Mouse (Mus musculus): ENCODE results near the gene Dpyd.

The Dpyd gene

GRCm38 (mm10) chr3:119095223-119095886 is 533.4 kb downstream of the Dpyd start:
- no peak for DNase-seq

- DNase-seq, result no peak
Measured at GRCm38 (mm10) chr3:119126003-119126402, 564.1 kb downstream of the Dpyd start.

DNA sequence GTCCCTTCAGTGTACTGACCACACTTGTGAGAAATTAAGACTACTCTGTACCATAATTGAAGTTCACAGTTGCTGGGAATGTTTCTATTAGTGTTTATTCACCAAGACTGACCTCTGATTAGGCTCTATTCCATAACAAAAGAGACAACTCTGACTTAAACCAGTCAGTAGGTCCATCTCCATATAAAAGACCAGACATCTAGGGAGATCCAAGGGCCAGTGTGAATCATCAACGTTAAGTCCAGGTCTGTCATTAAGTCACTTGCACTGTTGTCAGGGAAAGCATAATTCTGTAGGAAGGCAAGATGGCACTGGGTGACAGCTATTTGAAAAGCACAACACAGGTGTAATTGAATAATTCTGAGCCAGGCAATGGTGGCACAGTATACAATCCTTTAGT is 566.1 kb downstream of the Dpyd start:
- no peak for DNase-seq

DNA sequence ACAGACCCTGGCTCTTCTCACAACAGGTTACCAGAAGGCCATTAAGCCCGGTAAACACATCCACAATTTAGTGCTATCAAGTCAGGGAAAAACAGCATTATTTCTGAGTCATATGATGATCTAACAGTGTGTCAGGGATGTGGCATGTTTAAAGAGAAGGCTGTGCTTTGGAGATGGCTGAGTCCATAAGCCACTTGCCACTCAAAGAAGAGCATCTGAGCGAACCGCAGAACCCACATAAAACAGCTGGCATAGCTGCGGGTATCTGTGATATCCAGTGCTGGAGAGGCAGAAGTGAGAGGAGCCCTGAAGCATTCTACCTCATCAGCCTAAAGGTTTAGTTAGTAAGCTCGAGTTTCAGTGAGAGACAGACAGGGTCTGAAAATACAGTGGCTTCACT is 581.1 kb downstream of the Dpyd start:
- DNase-seq, result no peak

GRCm38 (mm10) chr3:119144788-119145187 is 582.9 kb downstream of the Dpyd start:
- no peak for DNase-seq

- no peak for DNase-seq
Measured at GRCm38 (mm10) chr3:119154604-119155444, 592.9 kb downstream of the Dpyd start.

- no peak for DNase-seq
Measured at GRCm38 (mm10) chr3:119158670-119159069, 596.7 kb downstream of the Dpyd start.

DNA sequence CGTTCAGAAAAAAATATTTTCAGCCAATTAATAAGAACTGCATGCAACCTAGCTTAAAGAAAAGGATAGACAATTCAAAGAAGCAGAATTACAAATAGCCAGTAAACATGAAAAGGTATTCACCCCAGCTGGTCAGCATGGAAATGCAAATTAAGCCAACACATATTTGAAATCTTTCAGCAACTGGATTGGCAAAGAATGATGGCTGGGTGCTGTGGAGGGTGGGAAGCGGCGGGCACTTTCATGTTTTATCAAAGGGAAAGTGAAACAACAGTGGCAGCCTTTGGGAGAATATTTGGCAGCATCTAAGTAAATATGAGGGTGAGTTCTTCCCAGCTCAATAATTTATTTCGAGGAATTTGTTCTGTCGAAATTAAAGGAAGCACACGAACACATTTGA is 603.8 kb downstream of the Dpyd start:
- no peak for DNase-seq

GRCm38 (mm10) chr3:119168166-119168565 is 606.2 kb downstream of the Dpyd start:
- no peak for DNase-seq

GRCm38 (mm10) chr3:119168661-119169060 is 606.7 kb downstream of the Dpyd start:
- DNase-seq, result no peak

DNA sequence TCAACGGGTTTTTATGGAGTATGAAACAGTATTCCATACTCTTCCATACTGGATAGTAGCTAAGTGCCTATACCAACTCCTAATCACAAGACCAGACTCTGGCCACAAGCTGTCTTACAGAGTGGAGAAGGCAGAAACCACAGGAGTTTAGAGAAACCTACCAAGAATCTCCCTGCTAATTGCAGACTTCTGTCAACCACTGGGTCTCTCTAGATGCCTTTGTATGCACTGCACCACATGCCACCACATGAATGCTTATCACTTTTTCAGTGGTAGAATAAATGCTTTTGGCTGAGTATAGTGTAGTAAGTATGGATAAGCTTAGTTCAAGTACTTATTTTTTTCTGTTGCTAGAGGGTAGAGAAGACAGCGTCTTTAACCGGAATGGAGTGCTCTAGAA is 621.3 kb downstream of the Dpyd start:
- no peak for DNase-seq

DNA sequence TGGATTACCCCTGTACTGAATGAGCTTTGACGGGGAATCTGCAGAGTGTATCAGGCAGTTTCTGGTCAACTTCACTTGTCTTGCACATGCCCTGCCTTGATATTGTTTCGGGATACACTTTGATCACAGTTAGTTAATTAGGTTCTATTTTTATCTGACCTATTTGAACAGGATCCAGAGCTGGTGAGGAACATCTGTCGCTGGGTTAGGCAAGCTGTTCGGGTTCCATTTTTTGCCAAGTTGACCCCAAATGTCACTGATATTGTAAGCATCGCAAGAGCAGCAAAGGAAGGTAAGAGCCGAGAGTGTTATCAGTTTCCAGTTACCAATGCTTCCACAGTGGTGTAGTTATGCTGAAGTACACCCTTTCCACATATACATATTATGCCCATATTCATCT is 632.1 kb downstream of the Dpyd start:
- DNase-seq, result no peak

DNA sequence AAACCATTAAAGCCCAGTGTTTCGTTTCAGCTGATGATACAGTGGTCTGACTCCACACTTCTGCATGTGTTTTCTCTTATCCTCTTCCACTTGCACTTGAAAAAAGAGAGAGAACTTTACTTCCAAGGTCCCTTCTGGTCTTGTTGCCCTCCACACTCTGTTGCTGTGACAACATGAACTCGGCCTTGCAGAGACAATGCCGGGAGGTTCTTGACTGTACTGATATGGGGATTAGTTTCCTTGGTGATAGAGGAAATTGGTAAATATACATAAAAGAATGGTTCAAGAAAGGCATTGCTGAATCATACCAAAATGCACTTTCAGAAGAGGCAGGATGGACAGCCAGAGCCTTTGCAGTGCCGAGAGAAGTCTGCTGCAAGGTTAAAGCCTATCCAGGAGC is 633.7 kb downstream of the Dpyd start:
- DNase-seq, result no peak

GRCm38 (mm10) chr3:119220763-119221412 is 659.0 kb downstream of the Dpyd start:
- DNase-seq, result no peak

GRCm38 (mm10) chr3:119243181-119243580 is 681.3 kb downstream of the Dpyd start:
- no peak for DNase-seq

- peak; percentile 12 for DNase-seq
Measured at GRCm38 (mm10) chr3:119256516-119256915, 694.6 kb downstream of the Dpyd start.

DNA sequence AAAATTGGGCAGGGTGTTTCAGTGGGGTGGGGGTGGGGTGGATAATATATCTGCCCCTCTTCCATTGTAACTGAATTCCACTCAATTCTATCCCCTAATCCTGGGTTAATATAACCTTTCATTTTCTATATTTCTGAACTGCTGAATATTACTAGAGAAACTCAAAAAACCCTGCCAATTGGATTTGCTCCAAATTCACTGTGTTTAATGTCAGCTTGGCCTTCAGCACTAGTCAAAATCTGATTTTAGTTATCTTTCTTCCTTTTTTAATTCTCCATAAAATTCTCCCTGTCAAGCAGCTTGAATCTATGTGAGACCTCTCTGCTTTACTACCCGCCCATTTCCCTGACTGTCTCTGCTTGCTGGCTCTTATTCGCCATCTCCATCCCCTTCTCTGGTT is 713.3 kb downstream of the Dpyd start:
- DNase-seq, result no peak

GRCm38 (mm10) chr3:119280671-119281070 is 718.7 kb downstream of the Dpyd start:
- DNase-seq, result no peak

DNA sequence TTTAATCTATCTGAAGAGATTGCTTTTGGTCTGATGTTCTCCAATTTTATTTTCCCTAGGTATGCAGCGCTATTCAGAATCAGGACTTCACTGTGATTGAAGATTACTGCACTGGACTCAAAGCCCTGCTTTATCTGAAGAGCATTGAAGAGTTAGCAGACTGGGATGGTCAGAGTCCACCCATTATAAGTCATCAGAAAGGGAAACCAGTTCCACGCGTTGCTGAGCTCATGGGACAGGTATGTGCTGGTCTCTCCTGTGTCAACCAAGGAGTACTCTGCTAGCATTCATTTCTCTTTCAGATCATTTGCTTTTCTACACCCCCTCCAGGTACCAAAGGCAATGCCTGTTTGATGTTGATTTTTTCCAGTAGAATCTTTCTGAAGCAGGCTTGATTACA is 752.8 kb downstream of the Dpyd start:
- DNase-seq, result no peak

- no peak for DNase-seq
Measured at GRCm38 (mm10) chr3:119329063-119329462, 767.1 kb downstream of the Dpyd start.

DNA sequence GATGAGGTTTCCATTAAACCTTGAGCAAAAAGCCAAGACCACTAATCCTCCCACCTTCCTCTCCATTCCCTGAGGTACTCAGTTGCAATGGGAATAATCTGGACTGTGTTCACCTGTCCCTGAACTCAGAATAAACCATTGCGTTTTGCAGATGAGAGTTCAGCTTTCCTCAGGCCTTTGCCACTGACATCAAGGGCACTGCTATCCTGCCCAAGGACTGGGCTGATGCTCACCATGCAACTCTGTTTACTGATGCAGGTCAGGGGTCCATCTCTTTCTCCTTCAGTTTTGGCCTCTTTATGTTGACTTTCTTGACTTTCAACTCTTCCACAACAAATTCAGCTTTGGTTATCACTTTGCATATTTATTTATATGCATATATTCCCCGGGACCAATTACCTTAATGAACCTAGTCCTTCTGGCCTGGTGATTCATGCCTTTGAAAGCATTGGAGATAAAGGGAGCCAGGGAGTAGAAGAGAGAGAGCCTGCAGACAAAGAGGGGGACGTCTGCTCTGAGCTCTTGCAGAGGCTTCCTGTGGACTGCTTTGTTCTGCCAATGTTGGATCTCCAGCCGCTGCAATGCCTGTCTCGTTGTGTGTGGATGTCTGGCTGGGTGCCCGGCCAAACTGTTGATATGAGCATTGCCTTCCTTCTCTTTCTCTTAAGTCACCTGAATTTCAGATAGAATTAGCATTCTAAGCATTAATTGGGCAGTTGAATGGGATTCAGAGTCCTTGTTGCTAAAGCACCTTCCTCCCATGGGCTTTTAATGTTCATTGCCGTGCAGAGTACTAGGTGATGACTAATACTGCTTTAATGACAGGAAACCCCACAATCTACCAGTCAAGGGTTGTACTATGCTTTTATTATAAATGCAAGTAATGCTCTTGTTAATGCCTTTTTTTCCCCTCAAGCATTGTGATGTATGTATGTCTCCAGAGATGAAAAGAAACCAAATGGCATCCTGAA is 771.7 kb downstream of the Dpyd start:
- DNase-seq, result peak; percentile 25

DNA sequence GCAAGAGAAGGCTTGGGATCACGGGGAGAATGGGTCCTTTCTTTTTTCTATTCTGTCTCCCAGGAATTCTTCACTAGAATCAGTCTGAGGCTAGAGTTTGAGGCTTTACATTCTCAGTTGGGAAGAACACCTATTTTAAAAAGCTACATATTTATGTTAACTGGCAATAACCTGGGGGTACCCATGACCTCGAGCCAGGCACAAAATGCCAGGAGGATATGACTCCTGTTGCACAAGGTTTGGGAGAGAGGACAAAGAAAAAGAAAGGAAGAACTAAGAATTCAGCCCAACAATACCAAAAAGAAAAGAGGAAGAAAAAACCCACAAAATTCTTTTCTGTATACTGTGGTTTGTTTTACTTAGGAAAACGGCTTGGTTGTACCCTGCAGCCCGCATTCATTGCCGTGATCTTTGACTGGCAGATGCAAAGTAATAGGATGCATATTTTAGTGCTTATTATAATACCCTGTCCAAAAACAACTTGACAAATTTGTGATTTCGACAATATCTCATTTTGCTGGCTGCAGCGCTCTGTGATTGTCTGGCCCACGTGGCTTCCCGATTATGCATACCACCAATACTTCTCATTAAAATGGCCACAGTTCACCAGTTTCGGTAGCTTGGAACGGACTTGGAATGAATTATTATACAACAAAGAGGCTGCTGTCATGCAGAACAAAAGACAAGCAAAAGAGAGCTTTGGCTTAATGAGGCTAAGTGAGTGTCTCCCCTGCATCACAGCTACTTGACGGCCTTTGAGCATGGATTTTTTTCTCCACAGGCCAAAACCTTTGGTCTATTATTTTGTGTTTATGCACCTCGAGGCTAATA is 799.8 kb downstream of the Dpyd start:
- no peak for DNase-seq

Data from right cerebral cortex, postnatal 14 days (tissue).